Mouse (Mus musculus): ENCODE measurements around the gene Gm128.

DNA sequence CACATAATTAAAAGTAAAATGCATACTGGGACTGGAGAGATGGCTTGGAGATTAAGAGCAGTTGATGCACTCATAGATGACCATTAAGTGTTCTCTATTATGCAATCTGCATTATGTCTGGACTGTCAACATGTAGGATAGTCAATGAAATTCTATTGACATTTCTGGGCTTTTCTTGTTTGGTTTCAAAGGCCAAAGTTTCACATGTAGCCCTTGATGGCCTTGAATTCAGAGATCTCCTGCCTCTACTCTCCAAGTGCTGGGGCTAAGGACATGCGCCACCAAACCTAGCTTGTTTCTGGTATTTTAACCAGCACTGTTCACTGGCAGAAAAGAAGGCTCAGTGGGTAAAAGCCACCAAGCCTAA is 27.8 kb downstream of the Gm128 start:
- no peak for TF ChIP-seq CTCF (IDR thresholded peaks at IDR 0.05)
- no peak for TF ChIP-seq POLR2A (IDR thresholded peaks at IDR 0.05; ENCODE audit: insufficient read depth, low read depth, low read length)
- no peak for TF ChIP-seq EP300 (IDR thresholded peaks at IDR 0.05; ENCODE audit: insufficient read depth, low read depth, low read length)

All from heart, adult 2 months (tissue).